Mouse (Mus musculus): ENCODE results near the gene Fads2.
A peak's percentile ranks its signal among the peaks of the same experiment; 100 is the strongest.
"Not testable (repeated sequence)": the region's sequence is repeated elsewhere in the genome, so short reads cannot be mapped to it uniquely, and the experiment has no call there.

Fads2 gene

GRCm38 (mm10) chr19:10101341-10102053 is at the start of gene Fads2:
Gene Fads2, minus strand, starts transcription at chr19:10101746.
- peak; percentile 86 to 88 for DNase-seq (ENCODE audit: low spot score in 2 of 2)

GRCm38 (mm10) chr19:10149189-10149588 is 47.6 kb upstream of the Fads2 start:
- peak; percentile 33 to 36 for DNase-seq (ENCODE audit: low spot score in 2 of 2)

GRCm38 (mm10) chr19:10148555-10148954 is 47.0 kb upstream of the Fads2 start:
- peak; percentile 44 to 49 for DNase-seq (ENCODE audit: low spot score in 2 of 2)

GRCm38 (mm10) chr19:10144464-10144863 is 42.9 kb upstream of the Fads2 start:
- DNase-seq (ENCODE audit: low spot score in 2 of 2): no peak

- DNase-seq (ENCODE audit: low spot score in 2 of 2): no peak
Measured at GRCm38 (mm10) chr19:10143667-10144066, 42.1 kb upstream of the Fads2 start.

- DNase-seq (ENCODE audit: low spot score in 2 of 2): peak; percentile 8 to 26
Measured at GRCm38 (mm10) chr19:10139736-10140135, 38.2 kb upstream of the Fads2 start.

- DNase-seq (ENCODE audit: low spot score in 2 of 2): peak; percentile 49 to 65
Measured at GRCm38 (mm10) chr19:10137423-10137822, 35.9 kb upstream of the Fads2 start.

GRCm38 (mm10) chr19:10134692-10135091 is 33.1 kb upstream of the Fads2 start:
- DNase-seq (ENCODE audit: low spot score in 2 of 2): peak; percentile 73 to 85

GRCm38 (mm10) chr19:10129547-10129946 is 28.0 kb upstream of the Fads2 start:
- DNase-seq (ENCODE audit: low spot score in 2 of 2): not testable (repeated sequence)

- DNase-seq (ENCODE audit: low spot score in 2 of 2): no peak
Measured at GRCm38 (mm10) chr19:10126479-10127250, 25.1 kb upstream of the Fads2 start.

- no peak for DNase-seq (ENCODE audit: low spot score in 2 of 2)
Measured at GRCm38 (mm10) chr19:10123892-10124634, 22.5 kb upstream of the Fads2 start.

GRCm38 (mm10) chr19:10122021-10122631 is 20.6 kb upstream of the Fads2 start:
- DNase-seq (ENCODE audit: low spot score in 2 of 2): no peak

- DNase-seq (ENCODE audit: low spot score in 2 of 2): no peak
Measured at GRCm38 (mm10) chr19:10116641-10117040, 15.1 kb upstream of the Fads2 start.

- no peak for DNase-seq (ENCODE audit: low spot score in 2 of 2)
Measured at GRCm38 (mm10) chr19:10115373-10116158, 14.0 kb upstream of the Fads2 start.

- DNase-seq (ENCODE audit: low spot score in 2 of 2): no peak
Measured at GRCm38 (mm10) chr19:10112956-10113355, 11.4 kb upstream of the Fads2 start.

- no peak for DNase-seq (ENCODE audit: low spot score in 2 of 2)
Measured at GRCm38 (mm10) chr19:10108666-10109065, 7.1 kb upstream of the Fads2 start.

- DNase-seq (ENCODE audit: low spot score in 2 of 2): no peak
Measured at GRCm38 (mm10) chr19:10108129-10108528, 6.6 kb upstream of the Fads2 start.

- no peak for DNase-seq (ENCODE audit: low spot score in 2 of 2)
Measured at GRCm38 (mm10) chr19:10107051-10107611, 5.6 kb upstream of the Fads2 start.

- no peak for DNase-seq (ENCODE audit: low spot score in 2 of 2)
Measured at GRCm38 (mm10) chr19:10106634-10107033, 5.1 kb upstream of the Fads2 start.

GRCm38 (mm10) chr19:10105034-10105493 is 3.5 kb upstream of the Fads2 start:
- DNase-seq (ENCODE audit: low spot score in 2 of 2): no peak

- no peak for DNase-seq (ENCODE audit: low spot score in 2 of 2)
Measured at GRCm38 (mm10) chr19:10104234-10104633, 2.7 kb upstream of the Fads2 start.
